7 mouse cellular contexts compared by ENCODE assay signal in genomic region chr3:89226361-89226760, GRCm38 (mm10). TPM values are rescaled to one million over a fixed set of nuclear protein-coding genes. Genes with fewer than 3 reads are reported as not detected.
DNase-seq lines count a peak whose midpoint lies in the region; ATAC-seq and TF ChIP-seq lines count a peak whose summit lies in the region.

No protein-coding gene starts in this region.

- no peak for ATAC-seq in liver, embryonic 11.5 days (replicated peaks; ENCODE audit: low FRiP score)
- no peak for ATAC-seq in liver, postnatal 0 days
- ATAC-seq in forebrain, embryonic 14.5 days, result no peak
- ATAC-seq in limb, embryonic 11.5 days (ENCODE audit: insufficient number of reproducible peaks, low FRiP score, low TSS enrichment, low read depth), result no peak
- no peak for ATAC-seq in stomach, embryonic 15.5 days (ENCODE audit: insufficient read depth, low FRiP score, low read depth)
- no peak for ATAC-seq in CD4-positive, CD25-positive, alpha-beta regulatory T cell, adult 4 months

- TF ChIP-seq CTCF in liver, postnatal 0 days (IDR thresholded peaks at IDR 0.05; ENCODE audit: low read depth), result no peak

- H3K36me3 ChIP-seq in liver, embryonic 11.5 days (ENCODE audit: control insufficient read depth, insufficient read depth, low read length), result no peaks in the 10 kb centered on the region
- no peaks in the 10 kb centered on the region for H3K36me3 ChIP-seq in liver, postnatal 0 days (replicated peaks; ENCODE audit: insufficient read depth, low read length)
- H3K36me3 ChIP-seq in forebrain, embryonic 14.5 days (ENCODE audit: control insufficient read depth, insufficient read depth, low read length), result peaks cover 32% of the 10 kb centered on the region
- no peaks in the 10 kb centered on the region; the same call in 1 of the 2 replicates for H3K36me3 ChIP-seq in limb, embryonic 11.5 days (ENCODE audit: control insufficient read depth, insufficient read depth, low read length)
- no peaks in the 10 kb centered on the region for H3K36me3 ChIP-seq in stomach, embryonic 15.5 days

- no peak for TF ChIP-seq EP300 in liver, postnatal 0 days (IDR thresholded peaks at IDR 0.05; ENCODE audit: low read depth)

- peak overlapping the region; percentile 69; the same call in 1 of the 2 replicates for H3K4me2 ChIP-seq in liver, embryonic 11.5 days
- no peak overlapping the region for H3K4me2 ChIP-seq in liver, postnatal 0 days (ENCODE audit: low read depth, low read length)
- H3K4me2 ChIP-seq in forebrain, embryonic 14.5 days (ENCODE audit: low read length), result peak overlapping the region; percentile 72
- peak overlapping the region; percentile 92 for H3K4me2 ChIP-seq in limb, embryonic 11.5 days (ENCODE audit: low read depth, severe bottlenecking)
- H3K4me2 ChIP-seq in stomach, embryonic 15.5 days, result peak overlapping the region; percentile 82

- 35% methylated on average over 11 of the region's 11 CpGs for WGBS in liver, embryonic 11.5 days
- 49% methylated on average over 11 of the region's 11 CpGs for WGBS in liver, postnatal 0 days (ENCODE audit: insufficient replicate concordance)
- under 1% methylated on average over 11 of the region's 11 CpGs for WGBS in forebrain, embryonic 14.5 days
- 19% methylated on average over 11 of the region's 11 CpGs for WGBS in limb, embryonic 11.5 days
- 39% methylated on average over 11 of the region's 11 CpGs for WGBS in stomach, embryonic 15.5 days

- H3K27me3 ChIP-seq in liver, embryonic 11.5 days (replicated peaks; ENCODE audit: control insufficient read depth, insufficient read depth, low read length), result peaks cover 38% of the 10 kb centered on the region
- H3K27me3 ChIP-seq in liver, postnatal 0 days (ENCODE audit: insufficient read depth, low read length), result peaks cover 41% of the 10 kb centered on the region
- H3K27me3 ChIP-seq in forebrain, embryonic 14.5 days (replicated peaks; ENCODE audit: control insufficient read depth, insufficient read depth, low read length), result no peaks in the 10 kb centered on the region
- 0 out of 2 replicates have a peak, but pooled peaks cover 2% of the 10 kb centered on the region for H3K27me3 ChIP-seq in limb, embryonic 11.5 days (ENCODE audit: control insufficient read depth, insufficient read depth, low read length)
- H3K27me3 ChIP-seq in stomach, embryonic 15.5 days (replicated peaks), result no peaks in the 10 kb centered on the region

- H3K27ac ChIP-seq in liver, embryonic 11.5 days (ENCODE audit: low read depth, low read length), result no peak overlapping the region
- no peak overlapping the region for H3K27ac ChIP-seq in liver, postnatal 0 days (ENCODE audit: low read depth)
- peak overlapping the region; percentile 94 for H3K27ac ChIP-seq in forebrain, embryonic 14.5 days (ENCODE audit: low read depth, low read length)
- no peak overlapping the region for H3K27ac ChIP-seq in limb, embryonic 11.5 days (replicated peaks; ENCODE audit: low read depth, low read length)
- H3K27ac ChIP-seq in stomach, embryonic 15.5 days, result no peak overlapping the region

- H3K9me3 ChIP-seq in liver, embryonic 11.5 days (ENCODE audit: control insufficient read depth, low read length), result no peaks in the 10 kb centered on the region
- no peaks in the 10 kb centered on the region for H3K9me3 ChIP-seq in liver, postnatal 0 days (ENCODE audit: low read length)
- no peaks in the 10 kb centered on the region for H3K9me3 ChIP-seq in forebrain, embryonic 14.5 days (replicated peaks; ENCODE audit: control insufficient read depth, low read length)
- H3K9me3 ChIP-seq in limb, embryonic 11.5 days (ENCODE audit: control insufficient read depth, low read length), result no peaks in the 10 kb centered on the region
- no peaks in the 10 kb centered on the region for H3K9me3 ChIP-seq in stomach, embryonic 15.5 days

- H3K4me3 ChIP-seq in liver, embryonic 11.5 days (ENCODE audit: low read depth, low read length), result no peak overlapping the region
- no peak overlapping the region for H3K4me3 ChIP-seq in liver, postnatal 0 days (ENCODE audit: low read depth, low read length)
- peak overlapping the region; percentile 62 for H3K4me3 ChIP-seq in forebrain, embryonic 14.5 days (ENCODE audit: low read depth, low read length)
- H3K4me3 ChIP-seq in limb, embryonic 11.5 days (ENCODE audit: low read depth, low read length), result peak overlapping the region; percentile 44
- no peak overlapping the region; the same call in 1 of the 2 replicates for H3K4me3 ChIP-seq in stomach, embryonic 15.5 days (replicated peaks)

- DNase-seq in liver, embryonic 11.5 days (ENCODE audit: low spot score), result no peak
- DNase-seq in liver, postnatal 0 days, result no peak
- DNase-seq in forebrain, embryonic 14.5 days (ENCODE audit: low spot score), result no peak
- no peak for DNase-seq in limb, embryonic 11.5 days (ENCODE audit: low spot score)
- DNase-seq in right cerebral cortex, postnatal 14 days, result no peak

- H3K4me1 ChIP-seq in liver, embryonic 11.5 days (replicated peaks; ENCODE audit: control insufficient read depth, insufficient read depth, low read length), result peaks cover 27% of the 10 kb centered on the region
- H3K4me1 ChIP-seq in liver, postnatal 0 days (ENCODE audit: insufficient read depth), result peaks cover 10% of the 10 kb centered on the region
- H3K4me1 ChIP-seq in forebrain, embryonic 14.5 days (ENCODE audit: control insufficient read depth, insufficient read depth, low read length), result peaks cover 46% of the 10 kb centered on the region
- H3K4me1 ChIP-seq in limb, embryonic 11.5 days (ENCODE audit: control insufficient read depth, insufficient read depth, low read length), result peaks cover 24% of the 10 kb centered on the region
- peaks cover 27% of the 10 kb centered on the region for H3K4me1 ChIP-seq in stomach, embryonic 15.5 days

- no peak overlapping the region; the same call in 1 of the 2 replicates for H3K9ac ChIP-seq in liver, embryonic 11.5 days (ENCODE audit: low read depth, low read length)
- no peak overlapping the region for H3K9ac ChIP-seq in liver, postnatal 0 days (replicated peaks)
- peak overlapping the region; percentile 85 for H3K9ac ChIP-seq in forebrain, embryonic 14.5 days (ENCODE audit: low read length)
- H3K9ac ChIP-seq in limb, embryonic 11.5 days (ENCODE audit: low read length), result peak overlapping the region; percentile 14; the same call in 1 of the 2 replicates
- no peak overlapping the region for H3K9ac ChIP-seq in stomach, embryonic 15.5 days

RNA-seq across cellular contexts. Expression of gene Mtx1, which starts 0.5 kb away (rescaled TPM):
- 219 and 241 TPM in 2 replicates for polyA plus RNA-seq in liver, embryonic 11.5 days (2014; fragmentation: Nextera tagmentation; extraction: Ambion mirVana)
- polyA plus RNA-seq in liver, postnatal 0 days (2015; fragmentation: Nextera tagmentation; extraction: Ambion mirVana), result 105 and 111 TPM in 2 replicates
- polyA plus RNA-seq in forebrain, embryonic 14.5 days (2014; fragmentation: Nextera tagmentation; extraction: Ambion mirVana), result 156 and 182 TPM in 2 replicates
- polyA plus RNA-seq in limb, embryonic 11.5 days (2014; fragmentation: Nextera tagmentation; extraction: Ambion mirVana), result 213 and 231 TPM in 2 replicates
- polyA plus RNA-seq in stomach, embryonic 15.5 days (2015; fragmentation: Nextera tagmentation; extraction: Ambion mirVana), result 197 and 199 TPM in 2 replicates
- polyA plus RNA-seq in CD4-positive, CD25-positive, alpha-beta regulatory T cell, adult 4 months (2017; shearing (Covaris generic)), result 100 to 1,000 TPM in 1 of 2 experiments, 10 to 100 TPM in 1; 78.8 to 144 TPM

RNA-seq across cellular contexts. Expression of gene Muc1, which starts 2.5 kb away (rescaled TPM):
- 0.30 and 0.62 TPM in 2 replicates for polyA plus RNA-seq in liver, embryonic 11.5 days (2014; fragmentation: Nextera tagmentation; extraction: Ambion mirVana)
- 0.40 and 0.56 TPM in 2 replicates for polyA plus RNA-seq in liver, postnatal 0 days (2015; fragmentation: Nextera tagmentation; extraction: Ambion mirVana)
- 1.2 and 1.9 TPM in 2 replicates for polyA plus RNA-seq in forebrain, embryonic 14.5 days (2014; fragmentation: Nextera tagmentation; extraction: Ambion mirVana)
- polyA plus RNA-seq in limb, embryonic 11.5 days (2014; fragmentation: Nextera tagmentation; extraction: Ambion mirVana), result 0.68 TPM in 1 of 2 replicates, not detected in the other
- 64.2 and 89.1 TPM in 2 replicates for polyA plus RNA-seq in stomach, embryonic 15.5 days (2015; fragmentation: Nextera tagmentation; extraction: Ambion mirVana)
- 1 to 10 TPM; 1.1 to 2.0 TPM for polyA plus RNA-seq in CD4-positive, CD25-positive, alpha-beta regulatory T cell, adult 4 months (2017; shearing (Covaris generic))

RNA-seq across cellular contexts. Expression of gene Thbs3, which starts 11.4 kb away (rescaled TPM):
- 3.2 and 5.9 TPM in 2 replicates for polyA plus RNA-seq in liver, embryonic 11.5 days (2014; fragmentation: Nextera tagmentation; extraction: Ambion mirVana)
- polyA plus RNA-seq in liver, postnatal 0 days (2015; fragmentation: Nextera tagmentation; extraction: Ambion mirVana), result 1.3 and 1.8 TPM in 2 replicates
- 49.9 and 57.2 TPM in 2 replicates for polyA plus RNA-seq in forebrain, embryonic 14.5 days (2014; fragmentation: Nextera tagmentation; extraction: Ambion mirVana)
- polyA plus RNA-seq in limb, embryonic 11.5 days (2014; fragmentation: Nextera tagmentation; extraction: Ambion mirVana), result 21.0 and 21.6 TPM in 2 replicates
- 29.0 and 29.2 TPM in 2 replicates for polyA plus RNA-seq in stomach, embryonic 15.5 days (2015; fragmentation: Nextera tagmentation; extraction: Ambion mirVana)
- 1 to 10 TPM; 3.4 to 3.6 TPM for polyA plus RNA-seq in CD4-positive, CD25-positive, alpha-beta regulatory T cell, adult 4 months (2017; shearing (Covaris generic))

RNA-seq across cellular contexts. Expression of gene Krtcap2, which starts 19.4 kb away (rescaled TPM):
- polyA plus RNA-seq in liver, embryonic 11.5 days (2014; fragmentation: Nextera tagmentation; extraction: Ambion mirVana), result 246 and 251 TPM in 2 replicates
- polyA plus RNA-seq in liver, postnatal 0 days (2015; fragmentation: Nextera tagmentation; extraction: Ambion mirVana), result 141 TPM in 2 replicates
- 197 and 234 TPM in 2 replicates for polyA plus RNA-seq in forebrain, embryonic 14.5 days (2014; fragmentation: Nextera tagmentation; extraction: Ambion mirVana)
- polyA plus RNA-seq in limb, embryonic 11.5 days (2014; fragmentation: Nextera tagmentation; extraction: Ambion mirVana), result 272 and 295 TPM in 2 replicates
- polyA plus RNA-seq in stomach, embryonic 15.5 days (2015; fragmentation: Nextera tagmentation; extraction: Ambion mirVana), result 374 and 406 TPM in 2 replicates
- 100 to 1,000 TPM; 258 to 319 TPM for polyA plus RNA-seq in CD4-positive, CD25-positive, alpha-beta regulatory T cell, adult 4 months (2017; shearing (Covaris generic))

RNA-seq across cellular contexts. Expression of gene Trim46, which starts 19.7 kb away (rescaled TPM):
- 0.97 and 1.7 TPM in 2 replicates for polyA plus RNA-seq in liver, embryonic 11.5 days (2014; fragmentation: Nextera tagmentation; extraction: Ambion mirVana)
- polyA plus RNA-seq in liver, postnatal 0 days (2015; fragmentation: Nextera tagmentation; extraction: Ambion mirVana), result 0.06 and 0.21 TPM in 2 replicates
- 34.0 and 50.3 TPM in 2 replicates for polyA plus RNA-seq in forebrain, embryonic 14.5 days (2014; fragmentation: Nextera tagmentation; extraction: Ambion mirVana)
- polyA plus RNA-seq in limb, embryonic 11.5 days (2014; fragmentation: Nextera tagmentation; extraction: Ambion mirVana), result 4.0 and 5.5 TPM in 2 replicates
- polyA plus RNA-seq in stomach, embryonic 15.5 days (2015; fragmentation: Nextera tagmentation; extraction: Ambion mirVana), result 4.6 and 5.9 TPM in 2 replicates
- 1 to 10 TPM; 4.0 to 7.0 TPM for polyA plus RNA-seq in CD4-positive, CD25-positive, alpha-beta regulatory T cell, adult 4 months (2017; shearing (Covaris generic))

Comparison
In these comparisons a context has a peak if more than half of its experiments do, and no peak if none do; other contexts are left out.
1. H3K4me3 ChIP-seq: peak in forebrain, embryonic 14.5 days (single experiment) and limb, embryonic 11.5 days (single experiment); none in liver, embryonic 11.5 days (single experiment), liver, postnatal 0 days (single experiment) and stomach, embryonic 15.5 days (single experiment).
2. H3K9ac ChIP-seq: peak in forebrain, embryonic 14.5 days (single experiment) and limb, embryonic 11.5 days (single experiment); none in liver, embryonic 11.5 days (single experiment), liver, postnatal 0 days (single experiment) and stomach, embryonic 15.5 days (single experiment).
3. RNA of gene Muc1, which starts 2.5 kb away (polyA plus RNA-seq): 64.2 to 89.1 TPM in stomach, embryonic 15.5 days; 1.1 to 2.0 TPM in CD4-positive, CD25-positive, alpha-beta regulatory T cell, adult 4 months, 1.2 to 1.9 TPM in forebrain, embryonic 14.5 days, 0.68 TPM in limb, embryonic 11.5 days, 0.40 to 0.56 TPM in liver, postnatal 0 days and 0.30 to 0.62 TPM in liver, embryonic 11.5 days; every median in the first group is over 10 times any median in the second.